Mouse (Mus musculus) midbrain, embryonic 14.5 days (tissue): ENCODE data around the gene Plxnb2. TPM values are rescaled to one million over a fixed set of nuclear protein-coding genes. Genes with fewer than 3 reads are reported as not detected.

ENCODE experiments used
- ATAC-seq: fragments of 200-750 bp; cut with Nextera tagmentation; 2 replicates; pipeline ENCODE4 v1.8.0; 2017; ENCODE audit warnings: moderate number of reproducible peaks, moderate library complexity; ENCODE audit not compliant: low FRiP score, low TSS enrichment
- DNase-seq: peaks from one replicate; pipeline ENCODE4 v3.0.0-alpha.2; 2015
- H3K27ac ChIP-seq: fragments of 300-500 bp; sonication (generic); replicated peaks from 2 replicates; pipeline ENCODE4 v1.5.1; 2014; ENCODE audit warnings: mild to moderate bottlenecking, low read depth, low read length, moderate library complexity
- H3K27me3 ChIP-seq: fragments of 300-500 bp; sonication (generic); 2 replicates; pipeline ENCODE4 v1.6.1; 2014; ENCODE audit warnings: low read length, control low read depth, mixed read lengths; ENCODE audit not compliant: control insufficient read depth, insufficient read depth
- H3K36me3 ChIP-seq: fragments of 300-500 bp; sonication (generic); 2 replicates; pipeline ENCODE4 v1.6.1; 2014; ENCODE audit warnings: low read length, control low read depth; ENCODE audit not compliant: control insufficient read depth, insufficient read depth
- H3K4me1 ChIP-seq: fragments of 300-500 bp; sonication (generic); 2 replicates; pipeline ENCODE4 v1.6.1; 2014; ENCODE audit warnings: mild to moderate bottlenecking, antibody characterized with exemption, low read length, control low read depth; ENCODE audit not compliant: control insufficient read depth, insufficient read depth
- H3K4me2 ChIP-seq: fragments of 300-500 bp; sonication (generic); 2 replicates; pipeline ENCODE4 v1.6.1; 2014; ENCODE audit warnings: mild to moderate bottlenecking, low read length, moderate library complexity
- H3K4me3 ChIP-seq: fragments of 300-500 bp; sonication (generic); replicated peaks from 2 replicates; pipeline ENCODE4 v1.5.1; 2014; ENCODE audit warnings: low read depth, low read length
- H3K9ac ChIP-seq: fragments of 300-500 bp; sonication (generic); replicated peaks from 2 replicates; pipeline ENCODE4 v1.6.1; 2014; ENCODE audit warnings: mild to moderate bottlenecking, low read length, moderate library complexity
- H3K9me3 ChIP-seq: fragments of 300-500 bp; sonication (generic); 2 replicates; pipeline ENCODE4 v1.6.1; 2016; ENCODE audit warnings: low read length, control low read depth, mixed read lengths; ENCODE audit not compliant: control insufficient read depth
- WGBS: fragments of 180-500 bp; shearing (Covaris S2); extraction: QIAGEN DNeasy Blood & Tissue Kit; methylation state at CpG from one replicate; pipeline ENCODE4 v1.1.7; 2014; 5-methylcytosine and 5-hydroxymethylcytosine counted together
- polyA plus RNA-seq: library from polyadenylated mRNA; unstranded; fragments of >200 nt; fragmentation: Nextera tagmentation; extraction: Ambion mirVana; gene quantifications from 2 replicates; pipeline ENCODE4 v1.2.1, GENCODE M21; 2014

Gene Plxnb2
- polyA plus RNA-seq, 1 experiment from 2014 or later: 107 TPM

GRCm38 (mm10) chr15:89131316-89131715, 49.3 kb downstream of the Plxnb2 start:
- ATAC-seq (no peak), DNase-seq (no peak)
- Histone ChIP-seq H3K36me3 (no peaks in the 10 kb centered on the region), H3K4me3 (no peak overlapping the region), H3K4me1 (peaks cover 12% of the 10 kb centered on the region), H3K4me2 (no peak overlapping the region), H3K27ac (no peak overlapping the region), H3K9ac (no peak overlapping the region), H3K27me3 (no peaks in the 10 kb centered on the region), H3K9me3 (no peaks in the 10 kb centered on the region)
- WGBS: 94% methylated on average over 3 of the region's 3 CpGs

DNA sequence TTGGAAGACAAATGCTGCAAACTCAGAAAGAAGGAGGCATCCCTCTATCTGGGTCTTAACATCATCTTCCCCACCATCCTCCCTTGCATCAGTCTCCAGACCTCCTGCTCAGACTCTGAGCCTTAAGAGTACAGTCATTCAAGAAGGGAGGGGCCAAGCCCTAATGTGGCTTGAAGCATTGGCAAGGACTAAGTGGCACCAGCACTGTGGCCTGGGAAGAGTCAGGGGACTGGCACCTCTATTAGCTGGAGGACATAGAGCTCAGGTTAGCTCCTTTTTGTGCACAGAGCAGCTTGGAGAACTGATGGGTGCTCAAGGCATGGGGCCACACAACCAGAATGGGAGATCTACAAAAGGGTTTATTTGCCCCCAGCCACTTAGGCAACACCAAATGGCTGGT, 50.3 kb downstream of the Plxnb2 start:
- no peak overlapping the region for H3K27ac ChIP-seq
- ATAC-seq: no peak
- H3K4me1 ChIP-seq: peaks cover 12% of the 10 kb centered on the region
- no peaks in the 10 kb centered on the region for H3K9me3 ChIP-seq
- H3K4me2 ChIP-seq: no peak overlapping the region
- H3K4me3 ChIP-seq: no peak overlapping the region
- no peak for DNase-seq
- H3K9ac ChIP-seq: no peak overlapping the region
- peaks cover 1% of the 10 kb centered on the region; the same call in 1 of the 2 replicates for H3K36me3 ChIP-seq
- H3K27me3 ChIP-seq: no peaks in the 10 kb centered on the region

DNA sequence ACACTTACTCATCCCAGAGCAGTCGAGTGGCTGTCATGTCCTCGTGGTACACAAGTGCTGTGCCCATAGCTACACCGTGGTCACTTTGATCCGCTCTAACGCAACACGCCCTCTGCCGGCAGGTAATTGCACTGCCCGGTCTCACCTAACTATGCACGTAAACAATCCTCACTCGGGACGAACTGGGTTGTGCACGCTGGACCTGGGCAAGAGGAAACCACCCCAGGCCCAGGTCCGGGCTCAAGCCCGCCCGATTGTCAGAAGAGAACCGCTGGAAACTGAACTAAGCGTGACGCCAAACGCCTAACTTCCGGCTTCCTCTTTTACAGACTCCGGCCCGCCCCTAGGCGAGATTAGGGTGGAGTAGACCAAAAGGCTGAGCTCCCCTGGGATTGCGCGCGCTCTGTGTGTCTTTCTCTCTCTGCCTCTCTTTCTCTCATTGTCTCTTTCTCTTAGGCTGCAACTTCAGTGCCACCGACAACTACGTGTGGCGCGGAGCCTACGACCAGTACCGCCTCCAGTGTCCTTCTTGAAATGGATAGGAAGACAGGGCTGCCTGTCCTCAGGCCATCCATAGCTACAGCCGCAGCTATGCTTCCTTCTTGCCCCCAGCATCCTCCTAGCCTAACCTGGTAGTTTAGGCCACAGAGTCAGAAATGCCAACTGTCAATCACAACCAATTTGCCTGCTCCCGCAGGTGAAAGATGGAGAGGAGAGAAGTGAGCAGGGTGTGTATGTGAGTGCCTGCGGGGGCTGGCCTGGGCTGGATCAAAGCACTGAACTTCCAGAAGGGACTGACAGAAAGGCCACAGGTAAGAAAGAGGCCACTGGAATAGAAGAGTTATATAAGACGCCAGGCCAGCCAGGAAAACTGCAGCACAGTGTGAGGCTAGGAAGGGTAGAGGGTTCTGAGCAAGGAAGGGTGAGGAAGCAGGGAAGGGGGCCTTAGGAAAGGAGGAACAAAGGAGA, 51.9 kb downstream of the Plxnb2 start, which contains the start of gene Hdac10:
Hdac10 (minus strand) TSS at position 319 of the 969 bp plus-strand sequence.
- Histone ChIP-seq H3K9me3 (no peaks in the 10 kb centered on the region), H3K4me3 (peak within 1 kb of the TSS; percentile 51), H3K4me1 (peaks cover 17% of the 10 kb centered on the region), H3K27ac (peak within 1 kb of the TSS; percentile 74), H3K36me3 (peaks cover 3% of the 10 kb centered on the region; the same call in 1 of the 2 replicates), H3K27me3 (no peaks in the 10 kb centered on the region), H3K4me2 (peak within 1 kb of the TSS; percentile 64), H3K9ac (peak within 1 kb of the TSS; percentile 58)
- WGBS: 3% methylated on average over 36 of the region's 36 CpGs
- peak; percentile 85 for ATAC-seq
- DNase-seq: peak; percentile 93

GRCm38 (mm10) chr15:89127364-89127940, 53.1 kb downstream of the Plxnb2 start:
- ATAC-seq (no peak), DNase-seq (no peak)
- Histone ChIP-seq H3K9ac (peak overlapping the region; percentile 58), H3K27ac (0 out of 2 replicates have a peak overlapping the region, but pooled peaks have one; percentile 74), H3K4me2 (peak overlapping the region; percentile 64), H3K4me1 (peaks cover 21% of the 10 kb centered on the region), H3K9me3 (no peaks in the 10 kb centered on the region), H3K36me3 (peaks cover 3% of the 10 kb centered on the region; the same call in 1 of the 2 replicates), H3K27me3 (no peaks in the 10 kb centered on the region), H3K4me3 (peak overlapping the region; percentile 51)
- WGBS: 87% methylated on average over 8 of the region's 8 CpGs

GRCm38 (mm10) chr15:89126622-89127021, 54.0 kb downstream of the Plxnb2 start:
- 90% methylated on average over 8 of the region's 8 CpGs for WGBS

GRCm38 (mm10) chr15:89125351-89125750, 55.2 kb downstream of the Plxnb2 start:
- DNase-seq (no peak), ATAC-seq (no peak)
- H3K27me3 ChIP-seq: no peaks in the 10 kb centered on the region
- no peaks in the 10 kb centered on the region for H3K9me3 ChIP-seq
- H3K4me3 ChIP-seq: no peak overlapping the region
- 94% methylated on average over 9 of the region's 9 CpGs for WGBS
- peaks cover 8% of the 10 kb centered on the region; the same call in 1 of the 2 replicates for H3K36me3 ChIP-seq
- H3K4me2 ChIP-seq: no peak overlapping the region
- no peak overlapping the region for H3K9ac ChIP-seq
- H3K4me1 ChIP-seq: peaks cover 40% of the 10 kb centered on the region
- no peak overlapping the region for H3K27ac ChIP-seq

More at GRCm38 (mm10) chr15:89126622-89127021, 54.0 kb downstream of the Plxnb2 start:
- DNase-seq (no peak), ATAC-seq (no peak)
- H3K9ac ChIP-seq: no peak overlapping the region
- no peak overlapping the region for H3K4me2 ChIP-seq
- no peaks in the 10 kb centered on the region for H3K9me3 ChIP-seq
- peaks cover 29% of the 10 kb centered on the region for H3K4me1 ChIP-seq
- H3K27me3 ChIP-seq: no peaks in the 10 kb centered on the region
- peaks cover 3% of the 10 kb centered on the region; the same call in 1 of the 2 replicates for H3K36me3 ChIP-seq
- H3K27ac ChIP-seq: no peak overlapping the region
- H3K4me3 ChIP-seq: no peak overlapping the region

DNA sequence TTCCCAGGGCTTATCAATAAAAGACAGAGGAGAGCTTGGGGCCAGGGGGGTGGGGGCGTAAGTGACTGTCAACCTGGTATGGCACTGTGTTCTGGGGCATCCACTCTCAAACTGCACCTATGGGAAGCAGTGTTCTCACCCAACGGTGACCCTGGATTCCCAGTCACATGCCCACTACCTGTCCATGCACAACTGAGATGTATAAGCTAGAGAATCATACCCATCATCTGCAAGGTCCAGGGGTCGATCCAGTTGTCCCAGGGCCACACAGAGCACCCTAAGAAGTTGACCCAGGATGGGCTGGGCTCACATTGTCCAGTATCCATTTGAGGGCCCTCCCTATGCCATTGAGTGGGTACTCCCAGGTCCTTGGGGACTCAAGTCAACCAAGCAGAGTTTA, 56.3 kb downstream of the Plxnb2 start:
- no peaks in the 10 kb centered on the region for H3K27me3 ChIP-seq
- ATAC-seq: no peak
- peaks cover 46% of the 10 kb centered on the region for H3K4me1 ChIP-seq
- H3K4me2 ChIP-seq: no peak overlapping the region; the same call in 1 of the 2 replicates
- H3K36me3 ChIP-seq: peaks cover 16% of the 10 kb centered on the region; the same call in 1 of the 2 replicates
- WGBS: 92% methylated on average over 3 of the region's 3 CpGs
- DNase-seq: no peak
- H3K9ac ChIP-seq: no peak overlapping the region
- H3K4me3 ChIP-seq: no peak overlapping the region
- no peak overlapping the region for H3K27ac ChIP-seq
- no peaks in the 10 kb centered on the region for H3K9me3 ChIP-seq

GRCm38 (mm10) chr15:89123595-89123994, 57.0 kb downstream of the Plxnb2 start:
- Histone ChIP-seq H3K27me3 (no peaks in the 10 kb centered on the region), H3K9me3 (no peaks in the 10 kb centered on the region), H3K4me2 (peak overlapping the region; percentile 98), H3K4me1 (peaks cover 42% of the 10 kb centered on the region), H3K9ac (peak overlapping the region; percentile 78), H3K4me3 (peak overlapping the region; percentile 89), H3K36me3 (peaks cover 16% of the 10 kb centered on the region; the same call in 1 of the 2 replicates), H3K27ac (peak overlapping the region; percentile 86)
- 39% methylated on average over 11 of the region's 11 CpGs for WGBS
- peak; percentile 69 for DNase-seq
- ATAC-seq: peak; percentile 5; the same call in 1 of the 2 replicates
